17 mouse cellular contexts compared by ENCODE assay signal in the genomic region with DNA sequence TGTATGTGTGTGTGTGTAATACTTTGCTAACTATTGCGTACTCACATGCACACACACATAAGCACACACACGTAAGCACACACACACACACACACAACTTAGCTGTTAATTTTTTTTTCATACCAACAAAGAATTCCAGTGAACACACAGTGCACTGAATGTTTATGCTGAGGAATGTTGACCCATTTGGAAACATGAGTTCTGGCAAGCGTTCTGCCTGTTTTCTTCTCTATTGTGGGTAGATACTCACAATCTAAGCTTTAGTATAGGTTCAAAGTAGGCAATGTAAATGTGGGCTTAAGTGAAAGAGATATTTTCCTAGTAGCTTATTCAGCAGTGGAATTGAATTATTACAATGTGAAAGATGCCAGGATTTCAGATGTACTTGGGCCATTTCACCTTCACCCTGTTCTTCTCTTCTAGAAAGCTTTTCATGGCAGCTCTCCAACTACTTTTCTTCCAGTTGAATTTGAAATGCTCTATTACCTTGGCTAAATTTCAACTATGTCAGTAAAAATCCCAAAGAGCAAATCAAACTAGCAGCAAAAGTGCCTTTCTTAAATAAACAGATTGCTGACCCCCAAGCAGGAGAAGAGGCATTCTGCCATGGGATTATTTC.
DNase-seq lines count a peak whose midpoint lies in the region; ATAC-seq and TF ChIP-seq lines count a peak whose summit lies in the region.
"Had no signal": no experiment of that assay in that cellular context is flagged by ENCODE, and none has a peak within 500 bp of the region (broad histone marks: within the 10 kb centered on the region; RNA-seq: fewer than 3 reads in every experiment).

No protein-coding gene starts in this region.

- H3K9me3 ChIP-seq in hindbrain, embryonic 15.5 days, result no peaks in the 10 kb centered on the region
- no peaks in the 10 kb centered on the region for H3K9me3 ChIP-seq in hindbrain, embryonic 16.5 days (ENCODE audit: control insufficient read depth, low read length)
- no peaks in the 10 kb centered on the region for H3K9me3 ChIP-seq in liver, postnatal 0 days (ENCODE audit: low read length)
- H3K9me3 ChIP-seq: embryonic facial prominence, embryonic 13.5 days; forebrain, embryonic 12.5 days; heart, embryonic 13.5 days had no signal

- H3K9ac ChIP-seq in hindbrain, embryonic 15.5 days, result no peak overlapping the region
- H3K9ac ChIP-seq in hindbrain, embryonic 16.5 days (ENCODE audit: low read depth, low read length), result no peak overlapping the region
- H3K9ac ChIP-seq in liver, adult 2 months (ENCODE audit: low read depth, low read length), result no peak overlapping the region
- no peak overlapping the region for H3K9ac ChIP-seq in liver, postnatal 0 days (replicated peaks)
- H3K9ac ChIP-seq: embryonic facial prominence, embryonic 13.5 days; forebrain, embryonic 12.5 days; heart, embryonic 13.5 days had no signal

- peak; percentile 4 for DNase-seq in adrenal gland, postnatal 10 days
- no peak for DNase-seq in adrenal gland, postnatal 4 days (ENCODE audit: low spot score in 2 of 2)
- peak; percentile 5 for DNase-seq in liver, adult 2 months (ENCODE audit: extremely low read depth, low read depth, low spot score)
- no peak for DNase-seq in liver, postnatal 0 days
- DNase-seq in brain, adult 2 months (ENCODE audit: low read depth, low spot score), result peak; percentile 78
- no peak for DNase-seq in embryo, embryonic 10 days (ENCODE audit: low spot score)
- DNase-seq: heart, postnatal 4 days; liver; right cerebral cortex, adult 18-20 months; thymus, postnatal 4 days had no signal

- H3K36me3 ChIP-seq in hindbrain, embryonic 15.5 days, result no peaks in the 10 kb centered on the region
- H3K36me3 ChIP-seq in hindbrain, embryonic 16.5 days (ENCODE audit: control insufficient read depth, insufficient read depth, low read length), result no peaks in the 10 kb centered on the region
- no peaks in the 10 kb centered on the region for H3K36me3 ChIP-seq in liver, adult 2 months (ENCODE audit: control insufficient read depth, insufficient read depth, low read length)
- no peaks in the 10 kb centered on the region for H3K36me3 ChIP-seq in liver, postnatal 0 days (replicated peaks; ENCODE audit: insufficient read depth, low read length)
- H3K36me3 ChIP-seq: embryonic facial prominence, embryonic 13.5 days; forebrain, embryonic 12.5 days; heart, embryonic 13.5 days had no signal

- no peak for TF ChIP-seq CTCF in liver, adult 2 months (IDR thresholded peaks at IDR 0.05; ENCODE audit: low read depth, low read length)
- no peak for TF ChIP-seq CTCF in liver, postnatal 0 days (IDR thresholded peaks at IDR 0.05; ENCODE audit: low read depth)

- no peaks in the 10 kb centered on the region for H3K4me1 ChIP-seq in hindbrain, embryonic 15.5 days (replicated peaks)
- H3K4me1 ChIP-seq in hindbrain, embryonic 16.5 days (ENCODE audit: control insufficient read depth, insufficient read depth, low read depth, low read length), result no peaks in the 10 kb centered on the region
- no peaks in the 10 kb centered on the region for H3K4me1 ChIP-seq in liver, adult 2 months (ENCODE audit: control insufficient read depth, insufficient read depth, low read length)
- no peaks in the 10 kb centered on the region for H3K4me1 ChIP-seq in liver, postnatal 0 days (ENCODE audit: insufficient read depth)
- H3K4me1 ChIP-seq: embryonic facial prominence, embryonic 13.5 days; forebrain, embryonic 12.5 days; heart, embryonic 13.5 days had no signal

- no peak for ATAC-seq in hindbrain, embryonic 15.5 days (ENCODE audit: low FRiP score, low read depth)
- ATAC-seq in hindbrain, embryonic 16.5 days, result no peak
- ATAC-seq in liver, postnatal 0 days, result no peak

- no peaks in the 10 kb centered on the region for H3K27me3 ChIP-seq in hindbrain, embryonic 15.5 days
- no peaks in the 10 kb centered on the region for H3K27me3 ChIP-seq in hindbrain, embryonic 16.5 days (replicated peaks; ENCODE audit: control insufficient read depth, insufficient read depth, low read length)
- H3K27me3 ChIP-seq in liver, adult 2 months (ENCODE audit: control insufficient read depth, insufficient read depth, low read length), result no peaks in the 10 kb centered on the region
- H3K27me3 ChIP-seq in liver, postnatal 0 days (ENCODE audit: insufficient read depth, low read length), result no peaks in the 10 kb centered on the region
- H3K27me3 ChIP-seq: CH12.LX; embryonic facial prominence, embryonic 13.5 days; forebrain, embryonic 12.5 days; heart, embryonic 13.5 days had no signal

- H3K4me2 ChIP-seq in hindbrain, embryonic 15.5 days, result no peak overlapping the region
- H3K4me2 ChIP-seq in hindbrain, embryonic 16.5 days (ENCODE audit: low read length), result no peak overlapping the region
- no peak overlapping the region for H3K4me2 ChIP-seq in liver, postnatal 0 days (ENCODE audit: low read depth, low read length)
- H3K4me2 ChIP-seq: embryonic facial prominence, embryonic 13.5 days; forebrain, embryonic 12.5 days; heart, embryonic 13.5 days had no signal

- no peak for TF ChIP-seq EP300 in liver, postnatal 0 days (IDR thresholded peaks at IDR 0.05; ENCODE audit: low read depth)

- no peaks in the 10 kb centered on the region for H3K79me2 ChIP-seq in liver, adult 2 months (ENCODE audit: control insufficient read depth, insufficient read depth, low read length)

- no peak for TF ChIP-seq POLR2A in liver, adult 2 months (IDR thresholded peaks at IDR 0.05; ENCODE audit: extremely low read depth, insufficient read depth, low read length)

- WGBS in hindbrain, embryonic 15.5 days, result 87% methylated on average over 3 of the region's 3 CpGs
- WGBS in hindbrain, embryonic 16.5 days, result 84% methylated on average over 3 of the region's 3 CpGs
- WGBS in liver, adult 2 months, result 80% methylated on average over 3 of the region's 3 CpGs
- 70% methylated on average over 3 of the region's 3 CpGs for WGBS in liver, postnatal 0 days (ENCODE audit: insufficient replicate concordance)

- H3K4me3 ChIP-seq in hindbrain, embryonic 15.5 days, result no peak overlapping the region
- H3K4me3 ChIP-seq in hindbrain, embryonic 16.5 days (ENCODE audit: low read length), result no peak overlapping the region
- H3K4me3 ChIP-seq in liver, adult 2 months (ENCODE audit: insufficient read depth, low read depth, low read length), result no peak overlapping the region
- H3K4me3 ChIP-seq in liver, postnatal 0 days (ENCODE audit: low read depth, low read length), result no peak overlapping the region
- H3K4me3 ChIP-seq: embryonic facial prominence, embryonic 13.5 days; forebrain, embryonic 12.5 days; heart, embryonic 13.5 days; myocyte had no signal

- H3K27ac ChIP-seq in hindbrain, embryonic 15.5 days (replicated peaks), result peak overlapping the region; percentile 34; the same call in 1 of the 2 replicates
- H3K27ac ChIP-seq in hindbrain, embryonic 16.5 days (ENCODE audit: low read depth, low read length), result no peak overlapping the region
- H3K27ac ChIP-seq in liver, adult 2 months (replicated peaks; ENCODE audit: insufficient read depth, low read depth, low read length), result no peak overlapping the region
- H3K27ac ChIP-seq in liver, postnatal 0 days (ENCODE audit: low read depth), result no peak overlapping the region
- H3K27ac ChIP-seq: embryonic facial prominence, embryonic 13.5 days; forebrain, embryonic 12.5 days; heart, embryonic 13.5 days had no signal

Comparison
In these comparisons a context has a peak if more than half of its experiments do, and no peak if none do; other contexts are left out.
1. DNase-seq: peak in adrenal gland, postnatal 10 days (single experiment), liver, adult 2 months (single experiment) and brain, adult 2 months (single experiment); none in adrenal gland, postnatal 4 days (0 of 2), liver, postnatal 0 days (single experiment) and embryo, embryonic 10 days (single experiment).